Mouse (Mus musculus): ENCODE data around the gene Wdr46. TPM values are rescaled to one million over a fixed set of nuclear protein-coding genes. Genes with fewer than 3 reads are reported as not detected.

The Wdr46 gene
- polyA plus RNA-seq, 1 experiment from 2014 or later: 26.8 TPM

GRCm38 (mm10) chr17:33915671-33916250 is 24.7 kb upstream of the Wdr46 start, which contains the start of the genes Tapbp and Zbtb22:
Tapbp (plus strand) TSS chr17:33915899.
Zbtb22 (plus strand) TSS chr17:33915904.
- H3K9me3 ChIP-seq (ENCODE audit: control insufficient read depth, low read length): no peaks in the 10 kb centered on the region
- DNase-seq (ENCODE audit: low spot score) (peak; percentile 97), ATAC-seq (ENCODE audit: low FRiP score) (peak; percentile 91)
- H3K4me2 ChIP-seq (replicated peaks; ENCODE audit: low read depth, low read length): peak within 1 kb of the TSS; percentile 59
- H3K36me3 ChIP-seq (ENCODE audit: control insufficient read depth, insufficient read depth, low read length): peaks cover 17% of the 10 kb centered on the region
- WGBS: 1% methylated on average over 33 of the region's 34 CpGs
- peak within 1 kb of the TSS; percentile 59 for H3K9ac ChIP-seq (ENCODE audit: low read depth, low read length)
- H3K4me3 ChIP-seq (ENCODE audit: low read depth, low read length): peak within 1 kb of the TSS; percentile 64
- H3K27me3 ChIP-seq (ENCODE audit: control insufficient read depth, insufficient read depth, low read length): no peaks in the 10 kb centered on the region
- peak within 1 kb of the TSS; percentile 78 for H3K27ac ChIP-seq (ENCODE audit: low read depth, low read length)
- peaks cover 17% of the 10 kb centered on the region for H3K4me1 ChIP-seq (replicated peaks; ENCODE audit: control insufficient read depth, insufficient read depth, low read length)

GRCm38 (mm10) chr17:33916294-33916693 is 24.2 kb upstream of the Wdr46 start:
- H3K9ac ChIP-seq (ENCODE audit: low read depth, low read length): peak overlapping the region; percentile 59
- ATAC-seq (ENCODE audit: low FRiP score) (peak; percentile 41), DNase-seq (ENCODE audit: low spot score) (peak; percentile 80)
- peaks cover 20% of the 10 kb centered on the region for H3K4me1 ChIP-seq (replicated peaks; ENCODE audit: control insufficient read depth, insufficient read depth, low read length)
- peak overlapping the region; percentile 59 for H3K4me2 ChIP-seq (replicated peaks; ENCODE audit: low read depth, low read length)
- peaks cover 17% of the 10 kb centered on the region for H3K36me3 ChIP-seq (ENCODE audit: control insufficient read depth, insufficient read depth, low read length)
- peak overlapping the region; percentile 78 for H3K27ac ChIP-seq (ENCODE audit: low read depth, low read length)
- no peaks in the 10 kb centered on the region for H3K27me3 ChIP-seq (ENCODE audit: control insufficient read depth, insufficient read depth, low read length)
- peak overlapping the region; percentile 64 for H3K4me3 ChIP-seq (ENCODE audit: low read depth, low read length)
- WGBS: 2% methylated on average over 17 of the region's 20 CpGs
- no peaks in the 10 kb centered on the region for H3K9me3 ChIP-seq (ENCODE audit: control insufficient read depth, low read length)

- Histone ChIP-seq H3K27ac (ENCODE audit: low read depth, low read length) (no peak overlapping the region), H3K9me3 (ENCODE audit: control insufficient read depth, low read length) (no peaks in the 10 kb centered on the region), H3K9ac (ENCODE audit: low read depth, low read length) (no peak overlapping the region), H3K36me3 (ENCODE audit: control insufficient read depth, insufficient read depth, low read length) (peaks cover 15% of the 10 kb centered on the region), H3K4me1 (replicated peaks; ENCODE audit: control insufficient read depth, insufficient read depth, low read length) (peaks cover 20% of the 10 kb centered on the region), H3K4me2 (replicated peaks; ENCODE audit: low read depth, low read length) (peak overlapping the region; percentile 59), H3K4me3 (ENCODE audit: low read depth, low read length) (peak overlapping the region; percentile 64; the same call in 1 of the 2 replicates), H3K27me3 (ENCODE audit: control insufficient read depth, insufficient read depth, low read length) (no peaks in the 10 kb centered on the region)
- ATAC-seq (ENCODE audit: low FRiP score): no peak
- no peak for DNase-seq (ENCODE audit: low spot score)
- 73% methylated on average over 31 of the region's 31 CpGs for WGBS
These were observed 23.4 kb upstream of the Wdr46 start for GRCm38 (mm10) chr17:33916847-33917655.

GRCm38 (mm10) chr17:33917656-33918292 is 22.7 kb upstream of the Wdr46 start:
- peaks cover 10% of the 10 kb centered on the region for H3K36me3 ChIP-seq (ENCODE audit: control insufficient read depth, insufficient read depth, low read length)
- no peak overlapping the region for H3K27ac ChIP-seq (ENCODE audit: low read depth, low read length)
- no peak overlapping the region for H3K4me2 ChIP-seq (replicated peaks; ENCODE audit: low read depth, low read length)
- H3K9ac ChIP-seq (ENCODE audit: low read depth, low read length): no peak overlapping the region
- 82% methylated on average over 18 of the region's 18 CpGs for WGBS
- H3K27me3 ChIP-seq (ENCODE audit: control insufficient read depth, insufficient read depth, low read length): no peaks in the 10 kb centered on the region
- no peak overlapping the region for H3K4me3 ChIP-seq (ENCODE audit: low read depth, low read length)
- no peaks in the 10 kb centered on the region for H3K9me3 ChIP-seq (ENCODE audit: control insufficient read depth, low read length)
- no peak for ATAC-seq (ENCODE audit: low FRiP score)
- H3K4me1 ChIP-seq (replicated peaks; ENCODE audit: control insufficient read depth, insufficient read depth, low read length): peaks cover 20% of the 10 kb centered on the region
- no peak for DNase-seq (ENCODE audit: low spot score)

DNA sequence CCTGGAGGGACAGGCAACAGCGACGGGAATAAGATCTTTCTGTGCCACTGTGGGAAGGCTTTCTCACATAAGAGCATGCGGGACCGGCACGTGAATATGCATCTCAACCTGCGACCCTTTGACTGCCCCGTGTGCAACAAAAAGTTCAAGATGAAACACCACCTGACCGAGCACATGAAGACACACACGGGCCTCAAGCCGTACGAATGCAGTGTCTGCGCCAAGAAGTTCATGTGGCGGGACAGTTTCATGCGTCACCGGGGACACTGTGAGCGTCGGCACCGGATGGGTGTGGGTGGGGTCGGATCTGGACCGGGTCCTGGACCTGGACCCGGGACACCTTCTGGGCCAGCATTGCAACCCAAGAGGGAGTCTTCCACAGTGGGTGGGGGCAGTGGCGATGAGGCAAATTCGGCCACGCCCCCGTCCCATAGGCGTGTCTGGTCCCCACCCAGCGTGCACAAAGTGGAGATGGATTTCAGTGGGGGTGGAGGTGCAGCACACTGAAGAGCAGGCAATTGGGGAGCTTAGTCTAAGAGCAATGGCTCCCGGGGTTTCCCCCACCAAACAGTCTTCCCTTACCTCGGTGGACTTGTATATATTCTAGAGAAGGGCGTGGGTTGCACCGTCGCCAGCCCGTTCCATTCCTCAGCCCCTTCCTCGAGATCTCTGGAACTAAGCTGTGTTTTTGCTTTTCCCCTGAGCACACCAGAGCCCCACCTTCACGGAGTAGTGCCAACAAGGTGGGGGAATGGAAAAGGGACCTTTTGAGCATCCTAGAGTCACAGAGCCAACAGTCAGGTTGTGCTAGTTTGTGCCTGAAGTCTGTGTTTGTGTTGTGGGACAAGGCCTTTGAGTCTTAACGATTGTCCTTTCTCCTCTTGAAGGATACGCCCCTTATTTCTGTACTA is 21.9 kb upstream of the Wdr46 start:
- peak overlapping the region; percentile 86 for H3K4me2 ChIP-seq (replicated peaks; ENCODE audit: low read depth, low read length)
- H3K4me1 ChIP-seq (replicated peaks; ENCODE audit: control insufficient read depth, insufficient read depth, low read length): peaks cover 20% of the 10 kb centered on the region
- peak overlapping the region; percentile 49; the same call in 1 of the 2 replicates for H3K4me3 ChIP-seq (ENCODE audit: low read depth, low read length)
- no peaks in the 10 kb centered on the region for H3K9me3 ChIP-seq (ENCODE audit: control insufficient read depth, low read length)
- no peak overlapping the region for H3K9ac ChIP-seq (ENCODE audit: low read depth, low read length)
- no peaks in the 10 kb centered on the region for H3K27me3 ChIP-seq (ENCODE audit: control insufficient read depth, insufficient read depth, low read length)
- 0 out of 2 replicates have a peak overlapping the region, but pooled peaks have one; percentile 17 for H3K27ac ChIP-seq (ENCODE audit: low read depth, low read length)
- peaks cover 6% of the 10 kb centered on the region for H3K36me3 ChIP-seq (ENCODE audit: control insufficient read depth, insufficient read depth, low read length)
- ATAC-seq (ENCODE audit: low FRiP score): no peak
- no peak for DNase-seq (ENCODE audit: low spot score)
- WGBS: 64% methylated on average over 37 of the region's 37 CpGs

DNA sequence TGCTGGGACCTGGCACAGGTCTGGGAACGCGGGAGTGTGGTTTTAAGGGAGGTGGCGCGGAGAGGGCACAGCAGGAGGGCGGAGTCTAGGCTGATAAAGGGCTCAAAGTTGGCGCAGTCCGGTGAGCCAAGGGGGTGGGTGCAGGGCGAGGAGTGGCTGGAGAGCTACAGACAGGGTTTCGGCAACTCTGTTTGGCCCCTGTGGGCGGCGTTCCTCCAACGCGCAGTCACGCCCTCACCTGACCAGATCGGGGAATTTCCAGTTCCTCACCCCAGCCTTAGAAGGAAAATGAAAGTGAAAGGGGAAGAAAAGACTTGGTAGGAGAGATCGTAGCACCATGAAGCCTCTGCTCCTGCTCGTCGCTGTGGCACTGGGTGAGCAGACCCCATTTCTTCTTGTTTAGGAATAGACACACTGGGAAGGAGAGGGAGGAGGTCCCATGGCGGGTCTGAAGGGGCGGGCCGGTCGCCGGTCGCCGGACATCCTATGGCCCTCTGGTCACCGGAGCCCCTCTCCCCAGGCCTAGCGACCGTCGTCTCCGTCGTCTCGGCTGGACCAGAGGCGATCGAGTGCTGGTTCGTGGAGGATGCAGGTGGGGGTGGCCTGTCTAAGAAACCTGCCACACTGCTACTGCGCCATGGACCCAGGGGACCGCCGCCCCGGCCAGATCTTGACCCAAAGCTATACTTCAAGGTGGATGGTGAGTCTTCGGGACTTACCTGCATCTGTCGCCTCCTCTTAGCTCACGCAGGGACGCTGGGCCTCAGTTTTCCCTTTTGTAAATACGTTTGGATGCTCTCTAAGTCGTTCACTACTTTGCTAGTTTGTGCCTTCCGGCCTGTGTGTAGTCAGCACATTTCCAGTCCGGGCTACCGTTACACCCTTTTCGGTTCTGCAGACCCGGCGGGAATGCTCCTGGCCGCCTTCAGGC is 20.8 kb upstream of the Wdr46 start:
- DNase-seq (ENCODE audit: low spot score): peak; percentile 46
- Histone ChIP-seq H3K9me3 (ENCODE audit: control insufficient read depth, low read length) (no peaks in the 10 kb centered on the region), H3K4me2 (replicated peaks; ENCODE audit: low read depth, low read length) (peak overlapping the region; percentile 86), H3K27me3 (ENCODE audit: control insufficient read depth, insufficient read depth, low read length) (no peaks in the 10 kb centered on the region), H3K4me3 (ENCODE audit: low read depth, low read length) (peak overlapping the region; percentile 49), H3K36me3 (ENCODE audit: control insufficient read depth, insufficient read depth, low read length) (no peaks in the 10 kb centered on the region), H3K9ac (ENCODE audit: low read depth, low read length) (peak overlapping the region; percentile 67), H3K4me1 (replicated peaks; ENCODE audit: control insufficient read depth, insufficient read depth, low read length) (peaks cover 20% of the 10 kb centered on the region), H3K27ac (ENCODE audit: low read depth, low read length) (0 out of 2 replicates have a peak overlapping the region, but pooled peaks have one; percentile 20)
- under 1% methylated on average over 51 of the region's 52 CpGs for WGBS
- no peak for ATAC-seq (ENCODE audit: low FRiP score)

DNA sequence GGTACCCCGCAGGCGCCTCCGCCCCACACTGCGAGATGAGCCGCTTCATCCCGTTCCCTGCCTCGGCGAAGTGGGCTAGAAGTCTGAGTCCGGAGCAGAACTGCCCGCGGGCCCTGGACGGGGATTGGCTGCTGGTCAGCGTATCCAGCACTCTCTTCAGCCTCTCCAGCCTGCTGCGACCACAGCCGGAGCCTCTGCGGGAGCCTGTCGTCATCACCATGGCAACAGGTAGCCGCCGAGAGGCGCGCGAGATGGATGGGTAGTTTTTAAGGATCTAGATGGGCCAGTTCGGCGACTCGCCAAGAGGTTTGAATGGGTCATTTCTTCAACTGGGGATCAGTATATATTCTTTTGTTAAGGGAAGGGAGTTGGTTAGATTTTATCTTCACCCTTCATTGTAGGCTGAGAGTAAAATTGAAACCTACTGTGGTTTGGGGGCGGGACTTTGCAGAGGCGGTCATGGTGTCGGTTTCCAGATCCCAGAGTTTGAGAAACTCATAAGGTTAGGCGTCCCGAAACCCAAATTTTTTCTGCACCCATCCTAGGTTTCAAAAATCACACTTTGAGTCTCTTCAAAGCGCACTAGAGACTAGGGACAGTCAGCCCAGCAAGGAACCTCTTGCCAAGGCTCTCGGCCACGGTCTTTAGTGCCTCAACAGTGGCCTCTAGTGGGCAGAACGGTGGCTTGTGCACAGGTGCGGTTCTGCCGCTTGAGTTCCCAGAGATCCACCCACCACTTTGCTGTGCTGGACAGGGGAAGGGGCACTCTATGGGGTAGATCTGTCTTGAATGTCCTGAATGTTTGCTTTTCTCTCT is 20.0 kb upstream of the Wdr46 start:
- H3K27me3 ChIP-seq (ENCODE audit: control insufficient read depth, insufficient read depth, low read length): no peaks in the 10 kb centered on the region
- WGBS: under 1% methylated on average over 36 of the region's 36 CpGs
- peaks cover 20% of the 10 kb centered on the region for H3K4me1 ChIP-seq (replicated peaks; ENCODE audit: control insufficient read depth, insufficient read depth, low read length)
- H3K4me3 ChIP-seq (ENCODE audit: low read depth, low read length): peak overlapping the region; percentile 49
- H3K4me2 ChIP-seq (replicated peaks; ENCODE audit: low read depth, low read length): peak overlapping the region; percentile 86
- ATAC-seq (ENCODE audit: low FRiP score) (peak; percentile 61), DNase-seq (ENCODE audit: low spot score) (peak; percentile 89)
- 0 out of 2 replicates have a peak overlapping the region, but pooled peaks have one; percentile 30 for H3K27ac ChIP-seq (ENCODE audit: low read depth, low read length)
- H3K9ac ChIP-seq (ENCODE audit: low read depth, low read length): peak overlapping the region; percentile 67
- H3K36me3 ChIP-seq (ENCODE audit: control insufficient read depth, insufficient read depth, low read length): no peaks in the 10 kb centered on the region
- no peaks in the 10 kb centered on the region for H3K9me3 ChIP-seq (ENCODE audit: control insufficient read depth, low read length)
